Mouse (Mus musculus) gastrocnemius, adult 8-10 months (tissue): ENCODE results near the gene Cxcl10. TPM values are rescaled to one million over a fixed set of nuclear protein-coding genes. Genes with fewer than 3 reads are reported as not detected.

Experiments
- DNase-seq, 2 experiments: peaks; one replicate each; pipeline ENCODE4 v3.0.0; 2022; ENCODE audit warnings: low spot score in 2 of 2
- total RNA-seq, 4 experiments: library from RNA; stranded (reverse); gene quantifications; 2 replicates each; pipeline ENCODE4 v1.2.4; 2022

Cxcl10 gene
- total RNA-seq, 4 experiments from 2014 or later, result 0.46 TPM; not detected in 3

DNA sequence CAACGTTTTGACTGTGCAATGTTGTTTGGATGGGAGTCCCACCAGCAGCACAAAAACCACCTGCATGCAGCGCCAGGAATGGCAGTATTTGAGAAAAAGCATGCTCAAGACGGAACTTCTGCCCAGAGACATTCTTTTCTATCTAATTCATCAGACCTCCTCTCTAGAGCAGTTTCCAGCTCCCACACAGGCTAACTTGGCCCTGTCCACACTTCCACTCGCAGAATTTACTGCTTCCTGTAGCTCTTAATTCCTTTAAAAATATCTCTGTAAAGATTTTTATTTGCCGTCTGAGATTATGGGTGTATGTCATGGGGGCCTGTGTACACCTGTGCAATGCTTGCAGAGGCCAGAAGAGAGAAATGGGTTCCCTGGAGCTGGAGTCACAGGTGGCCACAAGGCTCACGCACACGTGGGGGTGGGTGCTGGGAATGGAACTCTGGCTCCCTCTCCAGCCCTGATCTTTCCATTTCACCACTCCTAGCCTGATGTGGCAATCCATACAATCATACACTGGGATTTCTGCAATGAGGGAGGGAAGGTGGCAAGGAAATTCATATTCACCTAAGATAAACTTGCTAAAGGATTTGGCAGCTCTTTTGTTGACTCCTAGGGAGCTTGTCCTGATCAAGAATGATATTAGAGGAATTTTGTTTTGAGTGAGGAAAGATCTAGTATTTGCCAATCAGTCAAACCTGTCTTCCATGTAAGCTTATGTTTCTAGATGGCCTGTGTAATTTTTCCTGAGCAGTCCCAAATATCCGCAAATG, 26.9 kb downstream of the Cxcl10 start:
- no peak for DNase-seq

DNA sequence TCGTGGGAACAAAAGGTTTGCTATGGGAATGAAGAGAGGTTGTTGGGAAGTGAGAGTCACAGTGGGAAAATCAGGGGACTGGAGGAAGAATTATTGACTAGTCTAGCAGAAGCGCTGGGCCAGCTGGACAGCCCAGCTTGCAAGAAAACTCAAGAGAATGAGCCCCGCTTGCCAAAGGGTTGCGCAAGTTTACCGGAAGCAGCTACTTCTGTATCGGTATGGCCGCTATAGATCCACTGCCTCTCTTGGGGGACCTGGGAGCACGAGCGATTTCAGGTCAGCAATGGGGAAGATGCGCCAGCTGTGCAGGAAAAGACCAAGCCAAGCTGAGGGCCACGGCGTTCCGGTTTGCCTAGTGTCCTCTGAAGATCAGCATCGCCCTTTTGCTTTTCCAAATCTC, 30.1 kb downstream of the Cxcl10 start:
- DNase-seq, result peak in 1 of 2 experiments; percentile 33

DNA sequence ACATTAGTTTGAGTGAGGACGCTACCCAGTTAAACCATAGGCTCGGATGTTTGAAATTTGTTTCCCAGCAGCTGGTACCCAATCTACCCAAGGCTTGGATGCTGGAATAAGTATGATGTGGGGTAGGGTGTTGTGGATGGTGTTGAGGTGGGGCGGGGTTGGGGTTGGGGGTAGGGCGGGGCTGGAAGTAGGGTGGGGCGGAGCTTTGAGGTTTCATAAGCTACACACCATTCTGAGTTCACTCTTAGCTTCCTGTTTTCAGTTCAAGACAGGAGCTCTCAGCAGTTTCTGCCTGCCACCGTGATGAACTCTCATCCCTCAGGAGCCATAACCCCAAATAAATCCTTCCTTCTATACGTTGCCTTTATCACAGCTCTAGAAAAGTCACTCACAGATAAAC, 30.6 kb downstream of the Cxcl10 start:
- DNase-seq, result no peak

DNA sequence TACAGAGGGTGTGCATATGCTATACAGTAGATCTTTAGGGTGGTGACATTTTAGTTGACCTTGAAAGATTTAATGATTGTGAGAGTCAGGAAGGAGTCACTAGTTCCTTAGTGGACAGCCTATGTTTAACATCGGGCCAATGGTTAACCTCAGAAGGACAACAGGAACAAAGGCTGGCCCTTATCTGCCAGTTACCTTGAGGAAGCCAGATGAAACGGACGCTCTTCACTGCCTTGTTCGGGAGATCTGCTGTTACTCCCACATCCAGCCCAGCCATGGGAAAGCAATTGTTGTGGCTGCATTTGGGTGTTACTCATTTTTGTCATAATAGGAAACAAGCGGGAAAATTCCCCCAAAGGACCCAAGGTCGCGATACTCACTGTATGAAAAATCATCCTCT, 34.9 kb downstream of the Cxcl10 start:
- no peak for DNase-seq

DNA sequence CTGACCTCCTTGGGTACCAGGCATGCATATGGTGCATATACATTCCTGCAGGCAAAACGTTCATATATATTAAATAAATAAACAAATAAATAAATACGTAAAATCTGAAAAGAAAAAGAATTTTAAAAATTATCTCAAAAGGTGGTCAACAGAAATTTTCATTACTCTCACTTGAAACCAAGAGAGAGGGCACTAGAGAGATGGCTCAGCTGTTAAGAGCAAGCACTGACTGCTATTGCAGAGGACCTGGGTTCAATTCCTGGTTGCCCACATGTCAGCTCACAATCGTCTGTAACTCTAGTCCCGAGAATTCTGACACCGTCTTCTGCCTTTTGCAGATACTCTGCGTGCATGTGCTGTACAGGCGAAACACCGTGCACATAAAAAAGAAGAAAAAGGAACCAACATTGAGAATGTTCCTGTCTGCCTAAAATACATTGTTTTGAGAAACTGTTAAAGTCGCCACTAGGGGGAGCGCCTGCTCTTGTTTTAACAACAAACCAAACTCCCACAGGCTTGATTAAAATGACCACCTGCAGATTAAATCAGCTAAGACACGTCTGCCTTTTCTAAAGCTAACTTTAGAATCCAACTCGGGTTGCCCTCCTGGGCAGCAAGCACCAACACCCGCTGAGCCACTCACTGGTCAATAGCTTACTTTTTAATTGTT, 36.5 kb downstream of the Cxcl10 start:
- DNase-seq, result peak; percentile 83 to 85

DNA sequence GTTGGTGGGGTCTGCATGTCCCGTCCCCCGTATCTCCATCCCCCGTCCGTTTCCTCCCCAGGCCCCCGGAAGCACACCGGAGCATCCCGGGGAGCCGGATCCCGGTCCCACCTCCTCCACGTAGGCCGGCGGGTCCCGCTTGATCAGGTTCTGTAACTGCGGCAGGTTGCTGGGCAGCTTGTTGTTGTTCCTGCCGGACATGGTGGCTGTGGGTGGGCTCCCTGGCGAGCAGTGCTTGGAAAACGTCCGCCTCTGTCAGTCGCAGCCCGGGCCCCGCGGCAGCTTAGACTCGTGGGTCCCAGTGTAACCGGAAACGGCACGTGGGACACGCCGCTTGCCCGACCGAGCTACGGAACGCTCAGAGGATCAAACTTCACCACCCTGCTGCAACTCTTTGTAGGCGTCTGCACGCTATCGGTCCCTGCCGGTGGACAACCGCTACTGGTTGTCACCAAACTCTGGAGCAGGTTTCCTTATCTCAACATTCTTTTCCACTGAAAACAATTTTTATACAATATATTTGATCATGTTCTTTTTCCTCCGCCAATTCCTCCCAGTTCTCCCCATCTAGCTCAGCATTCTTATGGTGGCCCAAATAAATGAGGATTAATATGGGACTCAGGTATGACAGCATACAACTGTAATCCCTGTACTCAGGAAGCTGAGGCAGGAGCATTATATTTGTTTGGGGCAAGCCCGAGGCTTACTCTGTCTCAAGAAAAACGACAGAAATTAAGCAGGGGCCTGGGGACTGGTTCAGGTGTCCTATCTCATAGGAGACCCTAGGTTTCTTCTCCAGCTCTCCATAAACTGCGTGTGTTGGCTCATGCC, 38.8 kb downstream of the Cxcl10 start, which contains the start of gene Sdad1:
Gene Sdad1, minus strand, starts transcription at position 799 of the 831 bp plus-strand sequence.
- DNase-seq, result peak; percentile 88

DNA sequence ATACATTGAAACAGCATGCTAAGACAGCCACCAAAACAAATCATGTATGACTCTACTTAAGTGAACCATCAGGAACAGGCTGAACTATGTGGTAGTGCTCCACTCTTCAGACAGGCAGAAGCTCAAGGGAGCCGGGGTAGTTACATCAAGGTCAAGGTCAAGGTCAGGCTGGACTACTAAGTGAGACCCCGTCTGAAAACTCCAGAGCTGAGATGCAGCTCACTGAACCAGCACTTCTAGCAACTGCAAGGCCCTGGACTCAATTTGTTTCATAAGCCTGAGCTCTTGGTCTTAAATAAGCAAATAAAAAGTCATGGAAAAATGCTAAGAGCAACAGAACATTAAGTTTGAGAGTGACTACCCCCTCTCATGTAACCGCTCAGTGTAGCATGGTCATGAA, 44.4 kb downstream of the Cxcl10 start:
- DNase-seq, result no peak

DNA sequence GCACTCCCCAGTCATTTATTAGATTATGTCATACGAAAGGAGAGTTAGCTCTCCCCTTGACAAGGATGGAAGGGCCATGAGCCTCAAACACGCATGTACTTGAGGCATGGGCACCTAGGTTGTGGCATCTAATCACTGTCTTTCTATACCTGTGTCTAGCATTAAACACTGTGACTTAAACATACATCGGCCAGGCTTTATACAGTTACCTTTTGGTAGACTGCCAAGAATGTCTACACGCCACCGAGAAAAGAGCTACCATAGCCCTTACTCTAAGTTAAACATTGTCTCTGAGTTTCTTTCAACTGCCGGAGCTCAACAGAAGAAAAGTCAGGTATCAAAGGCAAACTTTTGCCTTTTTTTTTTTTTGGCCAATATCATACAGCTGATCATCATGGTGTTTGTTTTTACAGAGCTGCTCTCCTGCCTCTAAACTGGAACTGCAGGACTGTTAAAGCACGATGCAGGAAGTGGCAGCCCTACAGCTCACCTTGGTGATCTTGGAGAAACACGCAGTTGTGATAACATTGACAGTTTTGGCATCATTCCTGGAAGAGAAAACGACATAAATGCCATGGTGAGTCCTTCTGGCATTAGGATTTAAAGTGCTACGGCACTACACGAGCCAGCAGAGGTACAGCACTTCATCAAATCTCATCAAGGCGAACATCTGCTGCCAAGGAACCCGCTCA, 46.4 kb downstream of the Cxcl10 start:
- no peak for DNase-seq

Other genes starting within 250 kb of the Cxcl10 start
- gene Uso1, start 211.0 kb downstream of the Cxcl10 start, total RNA-seq, result 10 to 100 TPM; 68.9 to 76.0 (median 74.1) TPM
- gene U90926, start 133.5 kb downstream of the Cxcl10 start, total RNA-seq, result not detected
- under 1 TPM in 1 of 4 experiments, not detected in 3; 0.19 TPM for gene Ppef2, start 92.6 kb downstream of the Cxcl10 start, total RNA-seq
- 1 to 10 TPM; 4.7 to 6.2 (median 5.6) TPM for gene Naaa, start 70.7 kb downstream of the Cxcl10 start, total RNA-seq
- 10 to 100 TPM; 15.4 to 21.1 (median 18.4) TPM for gene Sdad1, start 38.4 kb downstream of the Cxcl10 start, total RNA-seq
- under 1 TPM in 2 of 4 experiments, not detected in 2; 0.15 to 0.47 TPM for gene Cxcl9, start 20.8 kb downstream of the Cxcl10 start, total RNA-seq
- gene Art3, start 17.1 kb downstream of the Cxcl10 start, total RNA-seq, result 100 to 1,000 TPM; 404 to 480 (median 430) TPM
- 10 to 100 TPM in 3 of 4 experiments, 1 to 10 TPM in 1; 9.5 to 13.5 (median 10.8) TPM for gene Nup54, start 86.3 kb upstream of the Cxcl10 start, total RNA-seq
- gene Scarb2, start 157.9 kb upstream of the Cxcl10 start, total RNA-seq, result 10 to 100 TPM; 72.4 to 89.7 (median 80.3) TPM
- gene Fam47e, start 206.2 kb upstream of the Cxcl10 start, total RNA-seq, result not detected